Mouse (Mus musculus): ENCODE measurements at regions not wholly inside any gene's neighbourhood (a gene's known extent, or its start where the extent isn't known, plus 50 kb on each side); places are given as distances from the start of the nearest gene placed in this dataset.

DNA sequence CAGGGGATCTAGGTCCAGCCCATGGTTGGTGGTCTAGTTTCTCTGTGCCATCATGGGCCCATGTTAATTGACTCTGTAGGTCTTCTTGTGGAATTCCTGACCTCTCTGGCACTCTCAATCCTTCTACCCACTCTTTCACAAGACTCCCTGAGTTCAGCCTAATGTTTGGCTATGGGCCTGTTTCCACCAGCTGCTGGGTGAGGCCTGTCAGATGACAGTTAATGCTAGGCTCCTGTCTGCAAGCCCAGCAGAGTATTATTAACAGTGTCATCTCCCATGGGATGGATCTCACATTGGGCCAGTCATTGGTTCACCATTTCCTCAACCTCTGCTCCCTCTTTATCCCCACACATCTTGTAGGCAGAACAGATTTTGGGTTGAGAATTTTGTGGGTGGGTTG is 271.5 kb upstream of the Gm21798 start:
- Histone ChIP-seq H3K4me1 (ENCODE audit: control insufficient read depth in 2 of 2, insufficient read depth in 2 of 2, low read length in 2 of 2, poor library complexity in 1 of 2) (no peaks in the 10 kb centered on the region), H3K36me3 (ENCODE audit: control insufficient read depth, insufficient read depth, low read length, poor library complexity, severe bottlenecking) (no peaks in the 10 kb centered on the region), H3K4me3 (ENCODE audit: insufficient read depth in 1 of 2, low read depth in 1 of 2, low read length in 2 of 2, poor library complexity in 1 of 2, severe bottlenecking in 1 of 2) (no peak overlapping the region), H3K9ac (ENCODE audit: insufficient read depth, low read depth, low read length, poor library complexity, severe bottlenecking) (no peak overlapping the region), H3K27ac (ENCODE audit: insufficient read depth, low read depth, low read length, poor library complexity, severe bottlenecking) (no peak overlapping the region), H3K9me3 (ENCODE audit: control insufficient read depth, insufficient read depth, low read depth, low read length) (no peaks in the 10 kb centered on the region)
- no peak for DNase-seq (ENCODE audit: low read depth, low spot score)
- TF ChIP-seq CHD2 (IDR thresholded peaks at IDR 0.05; ENCODE audit: low read depth, low read length) (no peak), HCFC1 (IDR thresholded peaks at IDR 0.05; ENCODE audit: borderline replicate concordance, insufficient read depth, low read length) (no peak), MAFK (IDR thresholded peaks at IDR 0.05; ENCODE audit: insufficient read depth, low read depth, low read length) (no peak), ZNF384 (IDR thresholded peaks at IDR 0.05; ENCODE audit: low read depth, low read length) (no peak), ZC3H11A (IDR thresholded peaks at IDR 0.05; ENCODE audit: borderline replicate concordance, low read depth, low read length) (no peak)
- in situ Hi-C loops (cut with MboI; ENCODE audit: low sequenced_read_pairs in 2 of 2, unreplicated experiment in 2 of 2), result no loop called here

- Histone ChIP-seq H3K9ac (ENCODE audit: insufficient read depth, low read depth, low read length, poor library complexity, severe bottlenecking) (no peak overlapping the region), H3K27ac (ENCODE audit: insufficient read depth, low read depth, low read length, poor library complexity, severe bottlenecking) (no peak overlapping the region), H3K9me3 (ENCODE audit: control insufficient read depth, insufficient read depth, low read depth, low read length) (no peaks in the 10 kb centered on the region), H3K4me1 (ENCODE audit: control insufficient read depth in 2 of 2, insufficient read depth in 2 of 2, low read length in 2 of 2, poor library complexity in 1 of 2) (no peaks in the 10 kb centered on the region), H3K4me3 (ENCODE audit: insufficient read depth in 1 of 2, low read depth in 1 of 2, low read length in 2 of 2, poor library complexity in 1 of 2, severe bottlenecking in 1 of 2) (no peak overlapping the region), H3K36me3 (ENCODE audit: control insufficient read depth, insufficient read depth, low read length, poor library complexity, severe bottlenecking) (no peaks in the 10 kb centered on the region)
- DNase-seq (ENCODE audit: low read depth, low spot score), result no peak
- TF ChIP-seq ZNF384 (IDR thresholded peaks at IDR 0.05; ENCODE audit: low read depth, low read length) (no peak), ZC3H11A (IDR thresholded peaks at IDR 0.05; ENCODE audit: borderline replicate concordance, low read depth, low read length) (no peak), MAFK (IDR thresholded peaks at IDR 0.05; ENCODE audit: insufficient read depth, low read depth, low read length) (no peak), CHD2 (IDR thresholded peaks at IDR 0.05; ENCODE audit: low read depth, low read length) (no peak), HCFC1 (IDR thresholded peaks at IDR 0.05; ENCODE audit: borderline replicate concordance, insufficient read depth, low read length) (no peak)
- in situ Hi-C loops (cut with MboI; ENCODE audit: low sequenced_read_pairs in 2 of 2, unreplicated experiment in 2 of 2), result no loop called here
Observed at GRCm38 (mm10) chr15:64557540-64557939, 260.0 kb upstream of the Gm21798 start.

DNA sequence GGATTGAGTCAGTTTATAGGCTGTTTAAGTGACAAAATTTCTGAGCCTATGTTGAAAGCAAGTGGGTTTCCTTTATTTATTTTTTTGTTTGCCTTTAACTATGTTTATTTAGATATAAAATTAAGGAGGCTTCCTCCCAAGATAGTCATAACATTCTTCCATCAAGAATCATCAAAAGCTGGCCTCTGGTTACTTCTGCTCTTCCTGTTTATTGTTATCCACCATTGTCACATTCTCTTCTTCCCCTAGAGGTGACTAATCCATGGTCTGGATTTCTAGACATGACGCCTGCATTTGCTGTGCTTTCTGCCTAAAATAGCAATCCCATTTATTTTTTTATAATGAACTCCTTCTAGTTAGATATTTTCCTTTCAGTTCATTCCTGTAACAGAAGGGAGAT is 259.3 kb upstream of the Gm21798 start:
- TF ChIP-seq HCFC1 (IDR thresholded peaks at IDR 0.05; ENCODE audit: borderline replicate concordance, insufficient read depth, low read length), result no peak
- TF ChIP-seq ZC3H11A (IDR thresholded peaks at IDR 0.05; ENCODE audit: borderline replicate concordance, low read depth, low read length), result no peak
- no peak for TF ChIP-seq MAFK (IDR thresholded peaks at IDR 0.05; ENCODE audit: insufficient read depth, low read depth, low read length)
- no peak for TF ChIP-seq ZNF384 (IDR thresholded peaks at IDR 0.05; ENCODE audit: low read depth, low read length)
- no peak for TF ChIP-seq CHD2 (IDR thresholded peaks at IDR 0.05; ENCODE audit: low read depth, low read length)
- H3K9me3 ChIP-seq (ENCODE audit: control insufficient read depth, insufficient read depth, low read depth, low read length), result no peaks in the 10 kb centered on the region
- no peaks in the 10 kb centered on the region for H3K4me1 ChIP-seq (ENCODE audit: control insufficient read depth in 2 of 2, insufficient read depth in 2 of 2, low read length in 2 of 2, poor library complexity in 1 of 2)
- H3K36me3 ChIP-seq (ENCODE audit: control insufficient read depth, insufficient read depth, low read length, poor library complexity, severe bottlenecking), result no peaks in the 10 kb centered on the region
- in situ Hi-C loops (cut with MboI; ENCODE audit: low sequenced_read_pairs in 2 of 2, unreplicated experiment in 2 of 2), result no loop called here
- H3K27ac ChIP-seq (ENCODE audit: insufficient read depth, low read depth, low read length, poor library complexity, severe bottlenecking), result no peak overlapping the region
- H3K4me3 ChIP-seq (ENCODE audit: insufficient read depth in 1 of 2, low read depth in 1 of 2, low read length in 2 of 2, poor library complexity in 1 of 2, severe bottlenecking in 1 of 2), result no peak overlapping the region
- no peak for DNase-seq (ENCODE audit: low read depth, low spot score)
- H3K9ac ChIP-seq (ENCODE audit: insufficient read depth, low read depth, low read length, poor library complexity, severe bottlenecking), result no peak overlapping the region

DNA sequence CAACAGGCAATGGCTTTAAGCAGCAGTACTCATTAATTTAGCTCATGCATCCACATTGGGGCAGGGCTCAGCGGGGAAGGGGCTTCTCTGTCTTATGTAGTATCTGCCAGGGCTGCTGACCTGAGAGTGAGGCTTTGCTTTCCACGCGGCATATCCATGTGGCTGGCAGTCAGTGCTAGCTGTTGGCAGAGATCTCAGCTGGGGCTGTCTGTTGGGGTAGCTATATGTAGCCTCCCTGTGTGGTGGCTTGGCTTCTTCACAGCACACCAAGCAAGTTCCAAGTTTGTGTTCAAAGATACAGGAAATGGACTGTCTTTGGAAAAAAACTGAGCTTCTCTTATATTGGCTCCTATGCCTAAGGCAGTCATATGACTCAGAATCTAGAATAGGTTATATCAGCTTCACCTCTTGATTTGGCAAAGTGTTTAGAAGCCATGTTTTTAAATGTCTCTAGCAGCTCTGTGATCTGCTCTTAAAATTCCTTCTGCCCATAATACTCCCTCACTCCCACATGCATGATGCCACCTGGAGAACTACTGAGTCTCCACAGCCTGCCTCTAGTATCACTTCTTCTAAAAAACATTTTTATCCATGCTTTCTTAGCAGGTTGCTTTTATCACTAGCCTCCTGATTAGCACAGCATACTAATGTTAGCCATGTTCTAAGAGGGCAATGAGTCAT is 254.9 kb upstream of the Gm21798 start:
- in situ Hi-C loops (cut with MboI; ENCODE audit: low sequenced_read_pairs in 2 of 2, unreplicated experiment in 2 of 2), result no loop called here
- no peak overlapping the region for H3K9ac ChIP-seq (ENCODE audit: insufficient read depth, low read depth, low read length, poor library complexity, severe bottlenecking)
- no peak for TF ChIP-seq HCFC1 (IDR thresholded peaks at IDR 0.05; ENCODE audit: borderline replicate concordance, insufficient read depth, low read length)
- TF ChIP-seq ZC3H11A (IDR thresholded peaks at IDR 0.05; ENCODE audit: borderline replicate concordance, low read depth, low read length), result no peak
- TF ChIP-seq ZNF384 (IDR thresholded peaks at IDR 0.05; ENCODE audit: low read depth, low read length), result no peak
- no peak for TF ChIP-seq MAFK (IDR thresholded peaks at IDR 0.05; ENCODE audit: insufficient read depth, low read depth, low read length)
- TF ChIP-seq CHD2 (IDR thresholded peaks at IDR 0.05; ENCODE audit: low read depth, low read length), result no peak
- H3K4me3 ChIP-seq (ENCODE audit: insufficient read depth in 1 of 2, low read depth in 1 of 2, low read length in 2 of 2, poor library complexity in 1 of 2, severe bottlenecking in 1 of 2), result no peak overlapping the region
- H3K27ac ChIP-seq (ENCODE audit: insufficient read depth, low read depth, low read length, poor library complexity, severe bottlenecking), result no peak overlapping the region
- DNase-seq (ENCODE audit: low read depth, low spot score), result no peak
- no peaks in the 10 kb centered on the region for H3K4me1 ChIP-seq (ENCODE audit: control insufficient read depth in 2 of 2, insufficient read depth in 2 of 2, low read length in 2 of 2, poor library complexity in 1 of 2)
- H3K36me3 ChIP-seq (ENCODE audit: control insufficient read depth, insufficient read depth, low read length, poor library complexity, severe bottlenecking), result no peaks in the 10 kb centered on the region
- no peaks in the 10 kb centered on the region for H3K9me3 ChIP-seq (ENCODE audit: control insufficient read depth, insufficient read depth, low read depth, low read length)
